Mouse (Mus musculus): ENCODE measurements around the gene Trp53bp2. TPM values are rescaled to one million over a fixed set of nuclear protein-coding genes. Genes with fewer than 3 reads are reported as not detected.

Gene Trp53bp2
- polyA plus RNA-seq, 1 experiment: 34.8 TPM

- peak; percentile 39 for DNase-seq (ENCODE audit: low read depth)
- TF ChIP-seq CTCF (IDR thresholded peaks at IDR 0.05; ENCODE audit: borderline replicate concordance, extremely low read depth, insufficient read depth, insufficient read length) (no peak), POLR2A (IDR thresholded peaks at IDR 0.05; ENCODE audit: borderline replicate concordance, extremely low read depth, insufficient read depth, insufficient read length, poor library complexity, severe bottlenecking) (no peak)
These were observed 30.7 kb downstream of the Trp53bp2 start for GRCm38 (mm10) chr1:182439546-182440222.

- no peak for DNase-seq (ENCODE audit: low read depth)
- TF ChIP-seq POLR2A (IDR thresholded peaks at IDR 0.05; ENCODE audit: borderline replicate concordance, extremely low read depth, insufficient read depth, insufficient read length, poor library complexity, severe bottlenecking) (no peak), CTCF (IDR thresholded peaks at IDR 0.05; ENCODE audit: borderline replicate concordance, extremely low read depth, insufficient read depth, insufficient read length) (no peak)
These were observed 33.0 kb downstream of the Trp53bp2 start for GRCm38 (mm10) chr1:182441791-182442473.

- no peak for TF ChIP-seq POLR2A (IDR thresholded peaks at IDR 0.05; ENCODE audit: borderline replicate concordance, extremely low read depth, insufficient read depth, insufficient read length, poor library complexity, severe bottlenecking)
- TF ChIP-seq CTCF (IDR thresholded peaks at IDR 0.05; ENCODE audit: borderline replicate concordance, extremely low read depth, insufficient read depth, insufficient read length): no peak
- no peak for DNase-seq (ENCODE audit: low read depth)
These were observed 35.1 kb downstream of the Trp53bp2 start for GRCm38 (mm10) chr1:182444116-182444515.

- no peak for TF ChIP-seq POLR2A (IDR thresholded peaks at IDR 0.05; ENCODE audit: borderline replicate concordance, extremely low read depth, insufficient read depth, insufficient read length, poor library complexity, severe bottlenecking)
- TF ChIP-seq CTCF (IDR thresholded peaks at IDR 0.05; ENCODE audit: borderline replicate concordance, extremely low read depth, insufficient read depth, insufficient read length): no peak
These were observed 39.5 kb downstream of the Trp53bp2 start for GRCm38 (mm10) chr1:182448276-182449035.

GRCm38 (mm10) chr1:182452473-182452872, 43.5 kb downstream of the Trp53bp2 start:
- no peak for DNase-seq (ENCODE audit: low read depth)
- TF ChIP-seq POLR2A (IDR thresholded peaks at IDR 0.05; ENCODE audit: borderline replicate concordance, extremely low read depth, insufficient read depth, insufficient read length, poor library complexity, severe bottlenecking) (no peak), CTCF (IDR thresholded peaks at IDR 0.05; ENCODE audit: borderline replicate concordance, extremely low read depth, insufficient read depth, insufficient read length) (no peak)

More at GRCm38 (mm10) chr1:182448276-182449035, 39.5 kb downstream of the Trp53bp2 start:
- DNase-seq (ENCODE audit: low read depth): no peak

GRCm38 (mm10) chr1:182455080-182455479, 46.1 kb downstream of the Trp53bp2 start:
- DNase-seq (ENCODE audit: low read depth): no peak
- TF ChIP-seq POLR2A (IDR thresholded peaks at IDR 0.05; ENCODE audit: borderline replicate concordance, extremely low read depth, insufficient read depth, insufficient read length, poor library complexity, severe bottlenecking) (no peak), CTCF (IDR thresholded peaks at IDR 0.05; ENCODE audit: borderline replicate concordance, extremely low read depth, insufficient read depth, insufficient read length) (no peak)

- TF ChIP-seq CTCF (IDR thresholded peaks at IDR 0.05; ENCODE audit: borderline replicate concordance, extremely low read depth, insufficient read depth, insufficient read length) (no peak), POLR2A (IDR thresholded peaks at IDR 0.05; ENCODE audit: borderline replicate concordance, extremely low read depth, insufficient read depth, insufficient read length, poor library complexity, severe bottlenecking) (no peak)
- no peak for DNase-seq (ENCODE audit: low read depth)
These were observed 49.6 kb downstream of the Trp53bp2 start for GRCm38 (mm10) chr1:182458556-182458955.

- TF ChIP-seq POLR2A (IDR thresholded peaks at IDR 0.05; ENCODE audit: borderline replicate concordance, extremely low read depth, insufficient read depth, insufficient read length, poor library complexity, severe bottlenecking) (no peak), CTCF (IDR thresholded peaks at IDR 0.05; ENCODE audit: borderline replicate concordance, extremely low read depth, insufficient read depth, insufficient read length) (no peak)
- DNase-seq (ENCODE audit: low read depth): no peak
These were observed 50.5 kb downstream of the Trp53bp2 start for GRCm38 (mm10) chr1:182459436-182459835.

- no peak for DNase-seq (ENCODE audit: low read depth)
- TF ChIP-seq CTCF (IDR thresholded peaks at IDR 0.05; ENCODE audit: borderline replicate concordance, extremely low read depth, insufficient read depth, insufficient read length) (no peak), POLR2A (IDR thresholded peaks at IDR 0.05; ENCODE audit: borderline replicate concordance, extremely low read depth, insufficient read depth, insufficient read length, poor library complexity, severe bottlenecking) (no peak)
These were observed 51.6 kb downstream of the Trp53bp2 start for GRCm38 (mm10) chr1:182460291-182461244.

- TF ChIP-seq POLR2A (IDR thresholded peaks at IDR 0.05; ENCODE audit: borderline replicate concordance, extremely low read depth, insufficient read depth, insufficient read length, poor library complexity, severe bottlenecking) (no peak), CTCF (IDR thresholded peaks at IDR 0.05; ENCODE audit: borderline replicate concordance, extremely low read depth, insufficient read depth, insufficient read length) (no peak)
- DNase-seq (ENCODE audit: low read depth): peak; percentile 25
These were observed 52.3 kb downstream of the Trp53bp2 start for GRCm38 (mm10) chr1:182461261-182461660.

Measured in brain, embryonic 14.5 days (tissue).